Mouse (Mus musculus): ENCODE measurements around the gene Akap1. TPM values are rescaled to one million over a fixed set of nuclear protein-coding genes. Genes with fewer than 3 reads are reported as not detected.

Gene Akap1
- polyA plus RNA-seq, 1 experiment from 2014 or later, result 26.9 TPM

- Histone ChIP-seq H3K9ac (no peak overlapping the region), H3K4me2 (no peak overlapping the region), H3K27me3 (peaks cover 34% of the 10 kb centered on the region), H3K36me3 (no peaks in the 10 kb centered on the region), H3K27ac (no peak overlapping the region), H3K4me3 (no peak overlapping the region), H3K4me1 (replicated peaks) (peaks cover 9% of the 10 kb centered on the region), H3K9me3 (no peaks in the 10 kb centered on the region)
- 97% methylated on average over 2 of the region's 2 CpGs for WGBS
- ATAC-seq (ENCODE audit: low FRiP score), result no peak
Observed at GRCm38 (mm10) chr11:88869443-88869842, 5.1 kb upstream of the Akap1 start.

- H3K9me3 ChIP-seq, result no peaks in the 10 kb centered on the region
- H3K4me3 ChIP-seq, result peak overlapping the region; percentile 78
- H3K9ac ChIP-seq, result peak overlapping the region; percentile 88
- peak overlapping the region; percentile 99 for H3K4me2 ChIP-seq
- ATAC-seq (ENCODE audit: low FRiP score), result no peak; the same call in none of the 2 replicates
- H3K4me1 ChIP-seq (replicated peaks), result peaks cover 24% of the 10 kb centered on the region
- no peaks in the 10 kb centered on the region for H3K36me3 ChIP-seq
- H3K27me3 ChIP-seq, result no peaks in the 10 kb centered on the region
- under 1% methylated on average over 35 of the region's 49 CpGs for WGBS
- peak overlapping the region; percentile 86 for H3K27ac ChIP-seq
Observed at GRCm38 (mm10) chr11:88863904-88864457, 405 bp downstream of the Akap1 start.

- H3K4me3 ChIP-seq, result peak overlapping the region; percentile 78
- H3K9ac ChIP-seq, result peak overlapping the region; percentile 88
- H3K27ac ChIP-seq, result peak overlapping the region; percentile 86
- no peaks in the 10 kb centered on the region for H3K27me3 ChIP-seq
- H3K4me2 ChIP-seq, result peak overlapping the region; percentile 99
- no peak for ATAC-seq (ENCODE audit: low FRiP score)
- H3K9me3 ChIP-seq, result no peaks in the 10 kb centered on the region
- no peaks in the 10 kb centered on the region for H3K36me3 ChIP-seq
- WGBS, result 1% methylated on average over 32 of the region's 32 CpGs
- peaks cover 24% of the 10 kb centered on the region for H3K4me1 ChIP-seq (replicated peaks)
Observed at GRCm38 (mm10) chr11:88863071-88863903, 1.1 kb downstream of the Akap1 start.

GRCm38 (mm10) chr11:88862355-88862754 lies 2.0 kb downstream of the Akap1 start:
- Histone ChIP-seq H3K4me2 (peak overlapping the region; percentile 99), H3K4me1 (replicated peaks) (peaks cover 28% of the 10 kb centered on the region), H3K36me3 (no peaks in the 10 kb centered on the region), H3K4me3 (peak overlapping the region; percentile 78), H3K27ac (no peak overlapping the region), H3K9ac (peak overlapping the region; percentile 88; the same call in 1 of the 2 replicates), H3K9me3 (no peaks in the 10 kb centered on the region), H3K27me3 (no peaks in the 10 kb centered on the region)
- WGBS, result 86% methylated on average over 2 of the region's 2 CpGs
- no peak for ATAC-seq (ENCODE audit: low FRiP score)

GRCm38 (mm10) chr11:88861060-88861459 lies 3.3 kb downstream of the Akap1 start:
- Histone ChIP-seq H3K27ac (no peak overlapping the region), H3K27me3 (no peaks in the 10 kb centered on the region), H3K4me3 (no peak overlapping the region), H3K4me2 (no peak overlapping the region), H3K4me1 (replicated peaks) (peaks cover 36% of the 10 kb centered on the region), H3K36me3 (no peaks in the 10 kb centered on the region), H3K9me3 (no peaks in the 10 kb centered on the region), H3K9ac (no peak overlapping the region)
- ATAC-seq (ENCODE audit: low FRiP score), result no peak
- WGBS, result 64% methylated on average over 3 of the region's 3 CpGs

GRCm38 (mm10) chr11:88860641-88861040 lies 3.7 kb downstream of the Akap1 start:
- no peak for ATAC-seq (ENCODE audit: low FRiP score)
- Histone ChIP-seq H3K4me3 (no peak overlapping the region), H3K27me3 (no peaks in the 10 kb centered on the region), H3K36me3 (no peaks in the 10 kb centered on the region), H3K4me2 (no peak overlapping the region), H3K27ac (no peak overlapping the region), H3K9me3 (no peaks in the 10 kb centered on the region), H3K9ac (no peak overlapping the region), H3K4me1 (replicated peaks) (peaks cover 41% of the 10 kb centered on the region)
- 86% methylated on average over 3 of the region's 3 CpGs for WGBS

- Histone ChIP-seq H3K27ac (no peak overlapping the region), H3K27me3 (no peaks in the 10 kb centered on the region), H3K4me2 (no peak overlapping the region), H3K9me3 (no peaks in the 10 kb centered on the region), H3K36me3 (no peaks in the 10 kb centered on the region; the same call in 1 of the 2 replicates), H3K4me3 (no peak overlapping the region), H3K4me1 (replicated peaks) (peaks cover 29% of the 10 kb centered on the region), H3K9ac (no peak overlapping the region)
- WGBS, result 51% methylated on average over 3 of the region's 3 CpGs
- no peak for ATAC-seq (ENCODE audit: low FRiP score)
Observed at GRCm38 (mm10) chr11:88857311-88858005, 6.9 kb downstream of the Akap1 start.

GRCm38 (mm10) chr11:88856383-88856782 lies 8.0 kb downstream of the Akap1 start:
- no peaks in the 10 kb centered on the region for H3K9me3 ChIP-seq
- H3K27ac ChIP-seq, result no peak overlapping the region
- 88% methylated on average over 2 of the region's 2 CpGs for WGBS
- H3K4me1 ChIP-seq (replicated peaks), result peaks cover 22% of the 10 kb centered on the region
- H3K4me3 ChIP-seq, result no peak overlapping the region
- H3K36me3 ChIP-seq, result no peaks in the 10 kb centered on the region; the same call in 1 of the 2 replicates
- no peak overlapping the region for H3K4me2 ChIP-seq
- no peak overlapping the region; the same call in 1 of the 2 replicates for H3K9ac ChIP-seq
- no peak for ATAC-seq (ENCODE audit: low FRiP score)
- H3K27me3 ChIP-seq, result no peaks in the 10 kb centered on the region

- Histone ChIP-seq H3K27me3 (no peaks in the 10 kb centered on the region), H3K4me2 (no peak overlapping the region), H3K9ac (no peak overlapping the region; the same call in 1 of the 2 replicates), H3K4me1 (replicated peaks) (peaks cover 23% of the 10 kb centered on the region), H3K9me3 (no peaks in the 10 kb centered on the region), H3K36me3 (no peaks in the 10 kb centered on the region; the same call in 1 of the 2 replicates), H3K4me3 (no peak overlapping the region), H3K27ac (no peak overlapping the region)
- WGBS, result 67% methylated on average over 4 of the region's 4 CpGs
- ATAC-seq (ENCODE audit: low FRiP score), result no peak
Observed at GRCm38 (mm10) chr11:88855795-88856194, 8.6 kb downstream of the Akap1 start.

- Histone ChIP-seq H3K27me3 (no peaks in the 10 kb centered on the region), H3K4me1 (replicated peaks) (peaks cover 37% of the 10 kb centered on the region), H3K36me3 (no peaks in the 10 kb centered on the region; the same call in 1 of the 2 replicates), H3K9me3 (no peaks in the 10 kb centered on the region), H3K27ac (no peak overlapping the region), H3K4me3 (no peak overlapping the region), H3K9ac (no peak overlapping the region), H3K4me2 (no peak overlapping the region)
- WGBS, result 99% methylated on average over 2 of the region's 2 CpGs
- no peak for ATAC-seq (ENCODE audit: low FRiP score)
Observed at GRCm38 (mm10) chr11:88853588-88853987, 10.8 kb downstream of the Akap1 start.

- no peak for ATAC-seq (ENCODE audit: low FRiP score)
- Histone ChIP-seq H3K9me3 (no peaks in the 10 kb centered on the region), H3K4me2 (no peak overlapping the region), H3K27ac (no peak overlapping the region), H3K27me3 (no peaks in the 10 kb centered on the region), H3K9ac (no peak overlapping the region), H3K4me3 (no peak overlapping the region), H3K4me1 (replicated peaks) (peaks cover 43% of the 10 kb centered on the region), H3K36me3 (no peaks in the 10 kb centered on the region; the same call in 1 of the 2 replicates)
- WGBS, result 92% methylated on average over 4 of the region's 4 CpGs
Observed at GRCm38 (mm10) chr11:88852806-88853205, 11.6 kb downstream of the Akap1 start.
